Mouse (Mus musculus) lung, postnatal 0 days (tissue): ENCODE data around the gene Ttll9. TPM values are rescaled to one million over a fixed set of nuclear protein-coding genes. Genes with fewer than 3 reads are reported as not detected.

Experiments used
- ATAC-seq: fragments of 200-750 bp; cut with Nextera tagmentation; 2 replicates; pipeline ENCODE4 v1.8.0; 2017; ENCODE audit warnings: moderate library complexity
- DNase-seq: peaks from one replicate; pipeline ENCODE4 v3.0.0-alpha.2; 2016; ENCODE audit warnings: low spot score
- H3K27ac ChIP-seq: fragments of 300-500 bp; sonication (generic); 2 replicates; pipeline ENCODE4 v1.5.1; 2014; ENCODE audit warnings: antibody characterized with exemption, mild to moderate bottlenecking, low read length, mixed read lengths
- H3K27me3 ChIP-seq: fragments of 300-500 bp; sonication (generic); replicated peaks from 2 replicates; pipeline ENCODE4 v1.6.1; 2014; ENCODE audit warnings: low read length, mixed read lengths; ENCODE audit not compliant: insufficient read depth
- H3K36me3 ChIP-seq: fragments of 300-500 bp; sonication (generic); 2 replicates; pipeline ENCODE4 v1.6.1; 2014; ENCODE audit warnings: low read length, mixed read lengths; ENCODE audit not compliant: insufficient read depth
- H3K4me1 ChIP-seq: fragments of 300-500 bp; sonication (generic); 2 replicates; pipeline ENCODE4 v1.6.1; 2014; ENCODE audit warnings: antibody characterized with exemption, low read depth, low read length, mixed read lengths; ENCODE audit not compliant: insufficient read depth
- H3K4me2 ChIP-seq: fragments of 300-500 bp; sonication (generic); replicated peaks from 2 replicates; pipeline ENCODE4 v1.6.1; 2014; ENCODE audit warnings: low read depth, mild to moderate bottlenecking, low read length, moderate library complexity, mixed read lengths
- H3K4me3 ChIP-seq: fragments of 300-500 bp; sonication (generic); 2 replicates; pipeline ENCODE4 v1.5.1; 2014; ENCODE audit warnings: low read depth, low read length
- H3K9ac ChIP-seq: fragments of 300-500 bp; sonication (generic); replicated peaks from 2 replicates; pipeline ENCODE4 v1.6.1; 2014; ENCODE audit warnings: low read depth, mild to moderate bottlenecking
- H3K9me3 ChIP-seq: fragments of 300-500 bp; sonication (generic); 2 replicates; pipeline ENCODE4 v1.6.1; 2016; ENCODE audit warnings: low read length, mixed read lengths
- CTCF ChIP-seq: IDR thresholded peaks from 2 replicates; pipeline ENCODE4 v1.5.1; 2016; ENCODE audit warnings: antibody characterized with exemption, mild to moderate bottlenecking
- EP300 ChIP-seq: IDR thresholded peaks from 2 replicates; pipeline ENCODE4 v1.6.1; 2016; ENCODE audit warnings: antibody characterized with exemption, mild to moderate bottlenecking, control low read depth
- WGBS: fragments of 180-500 bp; shearing (Covaris S2); extraction: QIAGEN DNeasy Blood & Tissue Kit; methylation state at CpG from one replicate; pipeline ENCODE4 v1.1.7; 2014; 5-methylcytosine and 5-hydroxymethylcytosine counted together
- polyA plus RNA-seq: library from polyadenylated mRNA; unstranded; fragments of >200 nt; fragmentation: Nextera tagmentation; extraction: Ambion mirVana; gene quantifications from 2 replicates; pipeline ENCODE4 v1.2.1, GENCODE M21; 2015

The Ttll9 gene
- polyA plus RNA-seq, 1 experiment from 2014 or later, result 1.1 TPM

DNA sequence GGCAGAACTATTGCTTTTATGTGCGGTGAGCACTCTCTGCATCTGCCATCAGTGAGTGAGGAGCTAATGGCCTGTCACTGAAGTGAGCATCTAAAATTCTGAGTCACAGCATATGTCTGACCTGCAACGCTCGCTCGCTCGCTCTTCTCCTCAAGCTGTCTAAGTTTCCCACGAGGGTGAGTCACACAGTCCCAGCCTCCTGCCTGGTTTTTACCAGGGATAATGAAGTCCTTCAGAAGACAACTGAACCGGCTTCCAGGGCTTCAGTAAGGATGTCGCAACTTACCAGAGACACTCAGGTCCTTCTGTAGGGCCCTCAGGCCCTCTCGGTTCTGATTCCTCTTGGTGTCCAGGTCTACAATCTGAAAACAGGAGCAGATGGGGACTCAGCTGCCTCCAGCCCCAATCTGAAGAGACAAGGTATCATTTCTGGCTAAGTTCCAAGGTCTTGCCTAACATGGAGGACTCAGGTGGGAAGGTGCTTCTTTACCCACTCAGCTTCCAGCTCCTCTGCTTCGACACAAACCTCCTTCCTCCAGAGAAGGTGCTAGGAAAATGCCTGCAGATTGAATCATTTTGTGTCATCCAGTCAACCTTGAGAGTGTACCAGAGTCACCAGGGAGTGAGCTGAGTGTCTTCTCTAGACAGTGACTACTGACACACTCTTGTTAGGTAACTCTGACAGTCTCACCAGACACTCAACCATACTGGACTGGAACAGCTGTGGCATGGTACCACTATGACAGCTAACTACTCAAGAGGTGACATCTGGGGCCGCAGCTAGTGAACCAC lies 51.6 kb downstream of the Ttll9 start:
- TF ChIP-seq EP300, result no peak
- Histone ChIP-seq H3K36me3 (peaks cover 10% of the 10 kb centered on the region; the same call in 1 of the 2 replicates), H3K9me3 (no peaks in the 10 kb centered on the region), H3K27ac (no peak overlapping the region), H3K4me1 (peaks cover 7% of the 10 kb centered on the region; the same call in 1 of the 2 replicates), H3K4me2 (peak overlapping the region; percentile 87), H3K27me3 (no peaks in the 10 kb centered on the region), H3K4me3 (peak overlapping the region; percentile 72; the same call in 1 of the 2 replicates), H3K9ac (no peak overlapping the region)
- 88% methylated on average over 11 of the region's 11 CpGs for WGBS
- DNase-seq (no peak), ATAC-seq (no peak)

- H3K27me3 ChIP-seq, result no peaks in the 10 kb centered on the region
- peak within 1 kb of the TSS; percentile 73 for H3K9ac ChIP-seq
- H3K27ac ChIP-seq, result no peak within 1 kb of the TSS
- peaks cover 4% of the 10 kb centered on the region; the same call in 1 of the 2 replicates for H3K36me3 ChIP-seq
- peak; percentile 97 for DNase-seq
- H3K4me1 ChIP-seq, result peaks cover 7% of the 10 kb centered on the region; the same call in 1 of the 2 replicates
- 2% methylated on average over 52 of the region's 54 CpGs for WGBS
- H3K4me2 ChIP-seq, result peak within 1 kb of the TSS; percentile 87
- no peaks in the 10 kb centered on the region for H3K9me3 ChIP-seq
- TF ChIP-seq CTCF (peak; percentile 94), EP300 (no peak)
- peak; percentile 97 for ATAC-seq
- peak within 1 kb of the TSS; percentile 72 for H3K4me3 ChIP-seq
Measured at GRCm38 (mm10) chr2:153014758-153015593, 52.7 kb downstream of the Ttll9 start, which contains the start of gene Pdrg1. Gene Pdrg1 (minus strand): TSS chr2:153015427.

- Histone ChIP-seq H3K9ac (no peak overlapping the region), H3K4me2 (no peak overlapping the region), H3K9me3 (no peaks in the 10 kb centered on the region), H3K36me3 (no peaks in the 10 kb centered on the region; the same call in 1 of the 2 replicates), H3K27me3 (no peaks in the 10 kb centered on the region), H3K4me3 (no peak overlapping the region), H3K27ac (no peak overlapping the region), H3K4me1 (peaks cover 7% of the 10 kb centered on the region; the same call in 1 of the 2 replicates)
- no peak for TF ChIP-seq CTCF
- TF ChIP-seq EP300, result no peak
- ATAC-seq, result no peak
- no peak for DNase-seq
- WGBS, result 28% methylated on average over 8 of the region's 8 CpGs
Measured at GRCm38 (mm10) chr2:153015804-153016203, 53.5 kb downstream of the Ttll9 start.

GRCm38 (mm10) chr2:153016786-153017185 lies 54.5 kb downstream of the Ttll9 start:
- TF ChIP-seq EP300 (no peak), CTCF (no peak)

DNA sequence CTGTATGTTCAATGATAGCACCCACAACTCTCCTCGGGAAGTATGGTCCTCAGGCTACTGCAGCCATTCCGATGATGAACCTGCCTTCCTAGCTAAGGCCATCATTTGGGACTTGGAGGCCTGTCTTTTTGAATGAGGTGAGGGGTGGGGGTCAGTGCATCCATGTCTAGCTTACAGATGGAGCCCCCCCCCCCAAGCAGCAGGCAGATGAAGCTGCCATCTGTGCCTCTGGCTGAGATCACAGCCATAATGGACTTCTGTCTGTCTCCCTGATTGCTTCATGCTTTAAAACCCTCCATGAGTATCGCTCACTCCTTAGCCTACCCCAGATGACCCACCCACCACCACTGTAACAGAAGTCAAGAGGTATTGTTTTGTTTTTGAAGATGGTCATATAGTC lies 57.1 kb downstream of the Ttll9 start:
- DNase-seq (no peak), ATAC-seq (no peak)
- Histone ChIP-seq H3K9ac (no peak overlapping the region), H3K27ac (no peak overlapping the region), H3K36me3 (no peaks in the 10 kb centered on the region), H3K4me1 (peaks cover 4% of the 10 kb centered on the region; the same call in 1 of the 2 replicates), H3K9me3 (no peaks in the 10 kb centered on the region), H3K4me2 (no peak overlapping the region), H3K4me3 (no peak overlapping the region), H3K27me3 (no peaks in the 10 kb centered on the region)
- WGBS, result 79% methylated on average over 3 of the region's 3 CpGs
- no peak for TF ChIP-seq CTCF
- TF ChIP-seq EP300, result no peak

More at GRCm38 (mm10) chr2:153016786-153017185, 54.5 kb downstream of the Ttll9 start:
- peaks cover 7% of the 10 kb centered on the region; the same call in 1 of the 2 replicates for H3K4me1 ChIP-seq
- H3K4me2 ChIP-seq, result no peak overlapping the region
- H3K9ac ChIP-seq, result no peak overlapping the region
- no peak for DNase-seq
- no peaks in the 10 kb centered on the region for H3K27me3 ChIP-seq
- no peak overlapping the region for H3K27ac ChIP-seq
- WGBS, result 37% methylated on average over 5 of the region's 5 CpGs
- H3K9me3 ChIP-seq, result no peaks in the 10 kb centered on the region
- ATAC-seq, result no peak
- H3K36me3 ChIP-seq, result no peaks in the 10 kb centered on the region; the same call in 1 of the 2 replicates
- H3K4me3 ChIP-seq, result no peak overlapping the region

DNA sequence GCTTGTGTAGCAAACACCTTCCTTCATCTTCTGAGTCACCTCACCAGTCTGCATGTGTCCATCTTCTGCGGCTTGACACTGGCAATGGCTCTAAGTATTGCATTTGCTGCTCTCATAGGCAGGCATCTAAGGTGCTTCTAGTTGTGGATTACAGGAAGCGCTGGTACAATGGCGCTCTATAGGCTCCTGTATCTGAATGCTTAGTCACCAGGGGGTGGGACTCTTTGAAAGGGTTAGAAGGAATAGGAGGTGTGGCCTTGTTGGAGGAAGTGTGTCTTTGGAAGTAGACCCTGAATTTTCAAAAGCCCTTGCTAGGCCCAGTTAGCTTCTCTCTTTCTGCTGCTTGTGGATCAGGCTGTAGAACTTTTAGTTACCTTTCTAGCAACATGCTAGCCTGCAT lies 58.9 kb downstream of the Ttll9 start:
- TF ChIP-seq CTCF (no peak), EP300 (no peak)
- Histone ChIP-seq H3K4me3 (no peak overlapping the region), H3K4me2 (no peak overlapping the region), H3K9ac (no peak overlapping the region), H3K27ac (no peak overlapping the region), H3K36me3 (no peaks in the 10 kb centered on the region), H3K9me3 (no peaks in the 10 kb centered on the region), H3K27me3 (no peaks in the 10 kb centered on the region), H3K4me1 (no peaks in the 10 kb centered on the region)
- WGBS, result 66% methylated on average over 3 of the region's 3 CpGs
- ATAC-seq (no peak), DNase-seq (no peak)
